Mouse (Mus musculus) cerebellum, adult 9-11 months (tissue): Measurements from ENCODE around the gene Lrrn4.

Experiments used
- DNase-seq: peaks from one replicate; pipeline ENCODE4 v3.0.0; 2022

Lrrn4 gene

DNA sequence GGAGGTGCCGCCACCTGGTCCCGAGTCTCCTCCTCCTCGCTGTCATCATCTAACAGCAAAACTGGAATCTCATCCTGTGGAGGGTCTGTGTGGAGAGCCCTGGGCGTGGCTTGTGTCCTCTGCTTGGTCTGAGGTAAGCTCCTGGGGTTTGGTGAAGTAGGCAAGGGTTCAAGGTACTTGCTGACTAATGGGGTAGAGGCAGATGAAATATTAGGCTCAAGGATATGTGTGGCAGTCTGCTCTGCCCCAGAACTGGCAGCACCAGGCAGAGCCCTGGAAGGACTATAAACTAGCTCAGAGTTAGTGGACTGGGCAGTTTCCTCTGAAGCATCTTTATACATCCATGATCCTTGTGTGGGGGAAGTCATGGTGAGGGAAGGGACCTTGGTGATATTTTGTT is 10.4 kb downstream of the Lrrn4 start:
- no peak for DNase-seq

- DNase-seq, result no peak
Observed at GRCm38 (mm10) chr2:132869682-132870081, 11.0 kb downstream of the Lrrn4 start.

DNA sequence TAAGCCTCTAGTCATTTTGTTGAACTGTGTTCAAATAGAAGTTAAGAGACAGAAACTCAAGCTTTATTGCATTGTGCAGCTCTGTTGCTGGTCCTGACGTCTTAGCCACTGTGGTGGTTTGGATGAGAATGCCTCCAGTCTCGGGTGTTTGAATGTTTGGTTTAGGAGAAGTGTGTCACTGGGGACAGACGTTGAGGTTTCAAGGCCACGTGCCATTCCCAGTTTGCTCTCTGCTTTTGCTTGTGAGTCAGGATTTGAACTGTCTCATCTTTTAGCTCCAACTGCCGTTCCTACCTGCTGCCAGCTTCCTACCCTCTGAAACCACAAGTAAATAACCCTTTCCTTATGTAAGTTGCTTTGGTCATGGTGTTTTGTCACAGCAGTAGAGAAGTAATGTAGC is 13.2 kb downstream of the Lrrn4 start:
- DNase-seq, result no peak

- DNase-seq, result no peak
Observed at GRCm38 (mm10) chr2:132863325-132863724, 17.4 kb downstream of the Lrrn4 start.

DNA sequence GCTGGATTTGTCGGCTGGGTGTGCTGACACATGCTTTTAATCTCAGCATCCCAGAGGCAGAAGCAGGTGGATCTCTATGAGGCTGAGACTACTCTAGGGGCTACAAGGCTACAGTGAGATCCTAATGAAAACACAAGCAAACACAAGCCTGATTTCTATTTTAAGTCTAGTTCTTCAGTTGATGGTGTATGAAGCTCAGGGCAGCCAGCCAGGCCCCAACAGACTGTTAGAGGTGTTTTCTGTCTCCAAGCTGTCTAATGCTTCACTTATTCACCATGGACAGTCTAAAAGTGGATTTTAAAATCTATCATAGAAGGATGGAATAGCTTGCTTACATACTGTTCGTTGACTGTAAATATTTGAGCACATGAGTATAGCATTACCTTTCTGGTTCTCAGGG is 19.2 kb downstream of the Lrrn4 start:
- DNase-seq, result no peak

DNA sequence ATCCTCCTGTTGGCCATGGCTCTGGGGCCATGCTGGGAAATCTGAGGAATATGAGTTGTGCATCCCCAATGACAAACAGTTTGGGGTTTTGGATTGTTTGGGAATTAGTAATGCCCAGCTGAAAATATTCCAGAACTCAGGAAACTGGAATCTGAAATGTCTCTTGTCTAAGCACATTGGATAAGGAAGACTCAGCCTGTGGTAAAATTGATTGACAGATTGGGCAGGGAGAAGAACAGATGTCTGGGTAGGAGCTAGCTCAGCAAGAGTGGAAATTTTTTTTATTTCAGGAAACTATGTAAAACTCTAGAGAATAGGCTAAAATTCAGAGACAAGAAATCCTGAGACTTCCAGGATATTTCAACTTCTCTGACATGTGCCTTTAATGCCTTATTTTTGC is 20.3 kb downstream of the Lrrn4 start:
- no peak for DNase-seq

GRCm38 (mm10) chr2:132856333-132856732 is 24.4 kb downstream of the Lrrn4 start:
- no peak for DNase-seq

GRCm38 (mm10) chr2:132853051-132853450 is 27.6 kb downstream of the Lrrn4 start:
- DNase-seq, result no peak

GRCm38 (mm10) chr2:132849141-132849540 is 31.6 kb downstream of the Lrrn4 start:
- peak; percentile 25 for DNase-seq

DNA sequence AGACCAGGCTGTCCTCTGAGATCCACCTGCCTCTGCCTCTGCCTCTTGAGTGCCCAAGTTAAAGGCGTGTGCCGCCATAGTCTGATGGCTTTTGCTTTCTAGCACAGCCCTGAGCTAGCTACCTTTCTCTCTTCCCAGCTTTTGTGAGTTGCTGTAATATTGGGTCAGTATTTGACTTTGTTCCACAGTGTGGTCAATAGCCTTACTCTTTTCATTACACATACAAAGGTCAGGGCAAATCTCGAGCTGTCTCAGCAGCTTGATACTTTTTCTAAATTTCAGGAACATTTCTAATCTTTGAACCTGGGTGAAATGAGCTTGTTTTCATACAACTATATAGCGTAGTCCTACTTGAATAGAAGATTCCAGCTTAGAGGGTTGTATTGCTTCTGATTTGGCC is 32.3 kb downstream of the Lrrn4 start:
- DNase-seq, result no peak

GRCm38 (mm10) chr2:132847581-132847980 is 33.1 kb downstream of the Lrrn4 start:
- DNase-seq, result peak; percentile 13

DNA sequence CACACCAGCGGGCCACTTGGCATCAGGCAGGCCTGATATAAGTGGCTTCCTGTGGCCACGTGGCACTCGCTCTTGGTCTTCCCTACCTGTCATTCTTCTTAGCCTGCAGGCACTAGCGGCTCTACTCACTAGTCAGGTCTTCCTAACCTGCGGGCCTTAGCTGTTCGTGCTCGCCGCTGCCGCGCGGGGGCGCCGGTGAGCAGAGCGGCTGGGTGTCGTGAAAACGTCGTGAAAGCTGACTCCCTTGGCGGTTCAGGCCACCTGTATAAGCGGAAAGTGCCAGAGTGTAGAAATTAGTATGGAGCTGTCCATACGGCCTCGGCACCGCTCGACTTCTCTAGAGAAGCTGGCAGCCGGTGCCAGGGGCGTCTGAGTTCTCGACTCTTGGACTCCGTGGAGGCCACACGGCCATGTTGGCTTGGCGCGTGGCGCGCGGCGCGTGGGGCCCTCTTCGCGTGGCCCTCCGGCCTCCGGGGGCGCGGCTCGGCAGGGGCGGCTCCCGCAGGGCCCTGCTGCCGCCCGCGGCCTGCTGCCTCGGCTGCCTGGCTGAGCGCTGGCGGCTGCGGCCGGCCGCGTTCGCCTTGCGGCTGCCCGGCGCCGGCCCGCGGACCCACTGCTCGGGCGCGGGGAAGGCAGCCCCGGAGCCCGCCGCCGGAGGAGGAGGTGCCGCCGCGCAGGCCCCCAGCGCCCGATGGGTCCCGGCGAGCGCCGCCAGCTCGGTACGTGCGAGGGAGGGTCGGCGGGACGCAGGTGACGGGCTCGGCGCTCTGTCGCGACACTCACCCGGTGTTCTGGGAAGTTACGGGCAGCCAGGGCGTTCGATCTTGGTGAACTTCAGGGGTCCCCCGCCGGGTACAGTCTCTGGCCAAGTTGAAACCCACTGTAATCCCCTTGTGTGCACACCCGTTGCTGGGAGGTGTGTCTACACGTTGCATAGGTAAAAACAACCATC is 34.0 kb downstream of the Lrrn4 start, which contains the start of gene Crls1:
Gene Crls1 (plus strand): TSS at position 260 of the 952 bp plus-strand sequence.
- DNase-seq, result peak; percentile 96

DNA sequence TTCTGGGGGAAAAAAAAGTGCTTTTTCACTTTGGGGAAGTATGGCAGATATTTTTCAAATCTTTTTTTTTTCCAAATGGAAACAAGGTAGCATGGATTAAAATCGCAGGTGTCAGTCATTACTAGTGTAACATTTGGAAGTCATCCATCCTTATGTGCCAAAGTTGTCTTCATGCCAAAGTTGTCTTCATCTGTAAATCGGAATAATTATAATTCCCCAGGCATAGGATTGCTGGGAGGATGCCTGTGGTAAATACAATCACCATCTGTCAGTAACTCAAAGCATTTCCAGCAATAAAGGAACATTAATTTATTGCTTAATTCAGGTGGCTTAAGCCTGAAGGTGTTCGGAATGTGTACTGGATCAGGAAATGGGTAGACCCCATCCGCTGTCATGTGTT is 39.6 kb downstream of the Lrrn4 start:
- DNase-seq, result peak; percentile 28
